Mouse (Mus musculus) spleen, adult 2 months (tissue): ENCODE results near the gene Postn.

Experiments used
- CTCF ChIP-seq: fragments of 200-500 bp; IDR thresholded peaks from 2 replicates; pipeline ENCODE4 v1.5.1; 2011; ENCODE audit warnings: mild to moderate bottlenecking, inconsistent platforms; ENCODE audit not compliant: insufficient read depth, insufficient read length, insufficient replicate concordance; ENCODE audit errors: extremely low read depth
- POLR2A ChIP-seq: fragments of 200-500 bp; IDR thresholded peaks from 2 replicates; pipeline ENCODE4 v1.6.1; 2011; ENCODE audit warnings: low read depth, low read length, inconsistent platforms

GRCm38 (mm10) chr3:54314055-54314454, 46.9 kb upstream of the Postn start:
- TF ChIP-seq CTCF (no peak), POLR2A (no peak)
